Mouse (Mus musculus): ENCODE results near the gene Mab21l1. TPM values are rescaled to one million over a fixed set of nuclear protein-coding genes. Genes with fewer than 3 reads are reported as not detected.

Gene Mab21l1
- total RNA-seq, 2 experiments from 2014 or later = not detected

DNA sequence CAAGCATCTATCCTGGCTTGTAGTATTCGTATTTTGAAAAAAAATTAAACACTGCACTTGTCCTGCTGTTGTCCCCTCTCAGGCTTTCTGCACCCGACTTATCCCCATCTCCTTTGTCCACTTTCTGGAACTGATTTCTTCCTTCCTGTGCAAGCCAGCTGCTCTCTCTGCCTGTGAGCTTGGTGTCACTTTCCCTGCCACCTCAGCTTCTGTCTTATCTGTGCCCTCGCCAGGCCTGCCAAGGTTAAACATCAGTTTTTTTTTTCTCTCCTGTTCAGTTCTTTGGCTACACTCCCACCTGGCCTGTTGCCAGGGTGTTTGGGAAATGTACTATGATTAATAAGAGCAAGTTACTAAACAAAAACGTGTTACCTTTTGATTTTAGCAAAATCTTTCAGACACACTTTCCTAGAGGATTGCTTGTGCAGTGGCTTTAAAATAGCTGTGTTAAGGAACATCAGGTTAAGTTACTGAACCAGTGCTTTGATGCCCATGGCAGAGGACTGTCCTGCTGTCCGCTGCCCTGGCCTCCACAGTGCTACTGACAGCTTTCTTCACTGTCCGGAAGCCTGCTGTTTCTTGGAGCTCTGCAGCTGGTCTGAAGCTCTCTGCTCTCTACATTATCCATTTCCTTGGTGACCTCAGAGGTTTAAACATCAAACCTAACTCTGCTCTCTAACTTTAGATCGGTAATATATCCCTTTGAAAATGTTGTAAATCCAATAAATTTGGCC lies 11.7 kb downstream of the Mab21l1 start:
- ATAC-seq (replicated peaks; ENCODE audit: low FRiP score, low TSS enrichment, poor library complexity, severe bottlenecking) = peak; percentile 74

DNA sequence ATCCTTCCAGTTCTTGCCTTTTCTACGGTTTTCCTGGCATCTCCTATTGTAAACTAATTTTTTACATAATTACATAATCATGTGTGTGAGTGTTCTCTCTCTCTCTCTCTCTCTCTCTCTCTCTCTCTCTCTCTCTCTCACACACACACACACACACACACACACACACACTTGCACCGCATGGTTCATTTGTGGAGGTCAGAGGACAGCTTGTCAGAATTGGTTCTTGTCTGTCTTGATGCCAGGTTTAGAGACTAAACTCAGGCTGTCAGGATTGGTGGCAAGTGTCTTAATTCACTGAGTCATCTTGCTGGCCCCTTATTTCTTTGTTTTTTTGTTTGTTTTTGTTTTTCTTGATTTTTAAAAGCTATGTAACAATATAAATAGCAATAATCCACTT lies 12.5 kb downstream of the Mab21l1 start:
- no peak for ATAC-seq (replicated peaks; ENCODE audit: low FRiP score, low TSS enrichment, poor library complexity, severe bottlenecking)

DNA sequence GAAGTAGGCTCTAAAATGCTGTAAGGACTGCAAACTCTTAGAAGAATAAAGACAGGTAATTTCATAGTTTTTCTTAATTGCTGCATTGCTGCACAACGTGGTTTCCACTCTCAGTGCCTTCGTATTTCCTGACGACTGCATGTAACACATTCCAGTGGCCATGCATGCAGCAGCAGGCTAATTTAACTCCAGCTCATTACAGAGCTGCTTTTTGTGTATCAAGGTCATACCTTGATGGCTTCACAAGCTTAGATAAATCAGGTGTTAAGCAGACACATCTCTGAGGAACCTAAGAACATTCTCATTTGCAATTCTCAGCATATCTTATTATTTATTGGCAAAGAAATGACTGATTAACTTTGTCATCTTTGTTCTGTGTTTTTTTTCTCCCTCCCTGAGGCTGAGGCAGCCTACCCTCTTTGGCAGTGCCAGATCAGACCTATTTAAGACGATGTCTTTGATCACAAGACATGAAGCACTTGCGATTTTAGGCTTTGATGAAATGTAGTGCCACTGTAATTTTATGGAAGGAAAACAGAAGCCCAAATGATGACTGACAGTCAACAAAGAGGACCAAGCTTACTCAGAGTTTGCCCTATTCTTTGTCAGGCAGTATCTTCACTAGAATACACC lies 32.8 kb downstream of the Mab21l1 start:
- no peak for ATAC-seq (replicated peaks; ENCODE audit: low FRiP score, low TSS enrichment, poor library complexity, severe bottlenecking)

DNA sequence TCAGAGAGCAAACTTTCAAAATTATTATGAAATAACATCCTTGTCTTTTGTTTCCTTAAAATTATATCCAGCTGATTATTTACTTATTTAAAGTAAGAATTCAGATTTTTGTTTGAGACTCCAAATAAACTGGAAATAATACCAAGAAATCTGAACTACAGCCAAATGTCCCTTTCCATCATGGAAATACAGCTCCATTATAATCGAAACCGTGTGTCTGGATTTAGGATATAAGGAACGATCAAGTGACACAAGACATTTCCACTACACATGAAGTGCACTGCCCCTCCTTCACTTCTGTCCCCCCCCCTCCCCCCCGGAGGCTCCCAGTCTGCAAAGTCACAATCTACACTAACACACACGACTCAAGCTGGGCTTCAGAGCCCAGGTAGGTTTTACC lies 33.8 kb downstream of the Mab21l1 start:
- no peak for ATAC-seq (replicated peaks; ENCODE audit: low FRiP score, low TSS enrichment, poor library complexity, severe bottlenecking)

DNA sequence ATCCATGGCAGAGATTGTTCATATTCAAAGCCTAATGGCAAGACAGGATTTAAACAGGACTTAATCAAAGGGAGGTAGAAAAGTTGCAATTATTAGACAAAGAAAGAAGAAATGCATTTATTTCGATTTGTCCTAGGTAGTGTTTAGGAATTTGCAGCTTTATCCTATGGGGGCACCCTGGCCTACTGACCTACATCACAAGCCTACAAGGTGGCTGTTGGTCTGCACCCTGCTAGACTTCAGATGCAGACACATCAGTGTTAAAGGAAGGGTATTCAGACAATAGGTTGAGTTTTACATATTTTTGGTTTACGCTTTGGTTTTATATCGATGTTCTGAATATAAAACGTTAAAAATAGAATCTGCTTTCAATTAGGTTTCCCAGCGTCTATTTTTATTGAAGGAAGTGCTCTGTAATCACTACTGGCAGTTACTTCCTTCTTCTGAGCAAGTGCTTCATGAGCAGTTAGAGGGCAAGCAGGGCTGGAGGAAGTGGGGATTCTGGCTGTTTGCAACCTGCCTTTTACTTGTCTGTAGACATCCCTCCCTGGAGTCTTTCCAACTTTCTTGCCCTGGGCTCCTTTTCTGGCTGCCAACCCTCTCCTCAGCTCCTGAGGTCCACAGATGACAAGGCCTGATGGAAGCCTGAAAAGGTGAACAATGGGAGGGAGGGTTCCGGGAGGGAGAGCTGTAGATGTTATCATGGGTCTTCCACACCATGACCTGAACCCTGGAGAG lies 34.5 kb downstream of the Mab21l1 start:
- peak; percentile 59 for ATAC-seq (replicated peaks; ENCODE audit: low FRiP score, low TSS enrichment, poor library complexity, severe bottlenecking)

DNA sequence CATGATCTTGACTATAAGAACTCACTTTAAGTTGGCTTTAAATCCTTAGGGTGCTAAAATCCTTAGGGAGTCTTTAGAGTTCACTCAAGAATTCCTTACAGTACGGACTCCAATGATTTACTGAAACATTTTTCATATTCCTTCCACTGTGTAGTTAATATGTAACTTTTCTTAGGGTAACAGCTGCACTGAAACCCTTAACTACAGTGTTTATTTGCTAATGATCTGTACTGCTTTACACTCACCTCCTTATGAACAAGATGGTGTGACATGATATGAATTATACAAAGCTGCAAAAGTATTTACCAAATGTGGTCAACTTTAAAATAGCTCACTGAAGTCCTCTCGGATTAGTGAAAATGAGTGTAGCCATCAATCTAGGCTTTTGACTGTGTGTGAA lies 35.8 kb downstream of the Mab21l1 start:
- no peak for ATAC-seq (replicated peaks; ENCODE audit: low FRiP score, low TSS enrichment, poor library complexity, severe bottlenecking)

DNA sequence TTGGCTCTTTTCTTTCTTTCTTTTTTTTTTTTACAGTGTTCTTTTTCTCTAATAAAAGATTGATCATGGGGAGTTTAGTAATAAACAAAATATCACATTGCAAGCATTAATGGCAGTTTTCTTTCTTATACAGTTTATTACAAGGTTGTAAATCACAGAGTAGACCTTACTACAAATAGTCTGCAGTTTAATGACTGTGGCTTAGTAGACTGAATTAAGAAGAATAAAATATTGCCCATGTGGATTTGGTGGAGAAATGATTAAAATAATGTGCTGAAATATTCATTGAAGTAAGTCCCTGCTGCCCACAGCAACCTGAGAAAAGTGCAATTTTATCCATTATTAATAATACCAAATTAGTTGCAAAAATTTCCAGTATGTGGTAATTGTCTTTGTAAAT lies 37.3 kb downstream of the Mab21l1 start:
- ATAC-seq (replicated peaks; ENCODE audit: low FRiP score, low TSS enrichment, poor library complexity, severe bottlenecking) = no peak

DNA sequence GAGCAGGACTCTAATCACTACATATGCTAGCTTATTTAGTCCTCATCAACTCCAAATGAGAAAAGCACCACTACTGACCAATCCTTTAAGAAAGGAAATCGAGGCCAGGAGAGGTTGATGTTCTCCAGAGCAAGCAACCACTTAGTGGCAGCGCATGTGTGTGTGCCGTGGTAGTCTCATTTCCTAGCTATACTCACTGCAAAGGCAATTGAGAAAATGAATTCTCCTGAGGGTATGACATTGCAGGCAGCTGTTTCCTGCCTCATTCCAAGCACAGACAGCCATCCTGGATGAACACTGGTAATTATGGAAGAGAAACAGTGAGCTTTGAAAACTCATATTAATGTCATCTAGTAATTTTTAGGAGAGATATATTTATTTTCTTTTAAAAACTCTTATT lies 42.6 kb downstream of the Mab21l1 start:
- no peak for ATAC-seq (replicated peaks; ENCODE audit: low FRiP score, low TSS enrichment, poor library complexity, severe bottlenecking)

DNA sequence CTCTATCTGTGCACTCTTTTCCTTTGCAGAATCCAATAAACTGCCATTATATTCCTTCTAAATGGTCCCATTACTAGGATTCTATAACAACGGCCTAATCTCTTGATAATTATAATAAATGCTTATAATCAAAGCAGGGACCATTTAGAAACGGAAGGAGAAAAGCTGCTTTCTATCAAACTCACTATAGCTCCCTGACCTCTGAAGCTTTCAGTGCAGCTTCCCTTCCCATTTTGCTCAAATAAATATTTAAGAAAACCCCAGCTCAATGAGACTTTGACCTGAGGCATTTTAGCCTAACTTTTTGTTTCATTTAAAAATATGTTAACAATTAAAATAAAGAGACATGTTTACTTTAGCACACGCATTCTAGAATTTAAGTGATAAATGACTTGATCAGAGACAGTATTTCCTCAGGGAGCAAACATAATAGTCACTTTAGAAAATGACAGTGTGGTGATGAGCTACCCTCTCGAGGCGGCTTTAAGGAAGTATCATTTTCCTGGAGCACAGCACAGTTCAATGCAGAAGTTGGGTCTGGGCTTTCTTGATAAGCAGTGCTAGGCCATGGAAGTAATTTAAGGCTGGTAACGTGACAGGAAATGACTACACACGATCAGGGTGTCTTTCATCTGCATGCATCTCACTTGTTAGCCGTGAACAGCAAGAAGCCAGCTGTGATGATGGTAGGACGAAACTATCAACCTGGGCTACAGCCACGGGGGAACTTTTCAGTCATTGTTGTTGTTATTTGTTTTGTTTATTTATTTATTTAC lies 46.4 kb downstream of the Mab21l1 start:
- peak; percentile 98 for ATAC-seq (replicated peaks; ENCODE audit: low FRiP score, low TSS enrichment, poor library complexity, severe bottlenecking)

DNA sequence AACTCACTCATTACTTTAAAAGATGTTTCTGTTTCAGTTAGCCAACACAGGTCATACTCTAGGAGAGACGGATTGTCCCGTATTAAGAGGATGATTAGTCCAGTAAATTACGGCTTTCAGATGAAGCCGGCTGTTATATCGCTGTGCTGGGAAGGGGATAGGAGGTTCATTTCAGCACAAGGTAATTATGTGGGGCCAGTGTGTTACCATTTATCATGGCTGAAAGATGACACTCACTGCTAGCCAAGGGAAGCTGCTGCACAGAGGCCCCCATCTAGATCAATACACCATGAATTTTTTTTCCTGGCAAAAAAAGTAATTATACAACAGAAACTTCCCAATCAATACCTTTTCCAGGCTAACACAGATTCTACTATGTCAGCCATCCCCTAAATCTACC lies 47.9 kb downstream of the Mab21l1 start:
- ATAC-seq (replicated peaks; ENCODE audit: low FRiP score, low TSS enrichment, poor library complexity, severe bottlenecking) = no peak

Data from megakaryocyte-erythroid progenitor cell, adult 5-6 weeks (primary cell).